Mouse (Mus musculus) lung, postnatal 14 days (tissue): Measurements from ENCODE around the gene Aim2.
A peak's percentile ranks its signal among the peaks of the same experiment; 100 is the strongest.

ENCODE experiments used
- DNase-seq: peaks from one replicate; pipeline ENCODE4 v3.0.0; 2021

Gene Aim2

GRCm38 (mm10) chr1:173349192-173349591, 1.5 kb upstream of the Aim2 start:
- no peak for DNase-seq

DNA sequence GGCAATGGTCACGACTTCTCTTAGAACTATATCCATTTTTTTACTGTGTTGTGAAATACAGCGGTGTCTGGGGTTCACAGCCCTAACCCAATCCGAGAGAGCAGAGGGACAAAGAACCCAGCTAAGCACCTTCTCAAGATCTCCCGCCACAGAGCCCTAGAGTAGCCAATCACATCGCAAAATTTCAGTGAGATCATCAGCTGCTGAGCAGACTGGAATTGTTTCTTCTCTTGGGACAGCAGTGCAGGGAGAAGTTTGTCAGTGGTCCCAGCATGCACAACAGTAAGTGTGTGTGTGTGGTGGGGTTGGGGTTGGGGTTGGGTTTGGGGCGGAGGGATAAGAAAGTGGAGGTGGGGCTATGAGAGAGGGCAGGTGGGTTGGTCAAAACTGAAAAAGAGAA, 733 bp upstream of the Aim2 start:
- peak; percentile 40 for DNase-seq

- DNase-seq, result no peak
Observed at GRCm38 (mm10) chr1:173355107-173355846, 4.6 kb downstream of the Aim2 start.

DNA sequence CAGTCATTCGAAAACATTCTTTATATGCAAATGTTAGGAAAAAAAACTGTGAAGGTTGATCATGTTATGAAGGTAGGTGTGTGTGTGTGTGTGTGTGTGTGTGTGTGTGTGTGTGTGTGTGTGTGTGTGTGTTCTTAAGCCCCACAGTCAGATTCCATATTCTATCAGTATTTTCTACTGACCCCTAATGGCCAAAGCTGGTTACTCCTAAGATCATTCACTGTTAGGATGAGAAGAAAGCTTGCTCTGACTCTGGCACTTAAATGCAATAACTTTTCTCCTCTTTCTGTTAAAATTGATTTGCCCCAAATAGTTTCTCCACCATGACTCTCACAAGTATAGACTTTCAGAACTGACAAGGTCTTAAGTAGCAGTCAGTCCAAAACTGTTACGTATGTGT, 6.0 kb downstream of the Aim2 start:
- DNase-seq, result no peak

DNA sequence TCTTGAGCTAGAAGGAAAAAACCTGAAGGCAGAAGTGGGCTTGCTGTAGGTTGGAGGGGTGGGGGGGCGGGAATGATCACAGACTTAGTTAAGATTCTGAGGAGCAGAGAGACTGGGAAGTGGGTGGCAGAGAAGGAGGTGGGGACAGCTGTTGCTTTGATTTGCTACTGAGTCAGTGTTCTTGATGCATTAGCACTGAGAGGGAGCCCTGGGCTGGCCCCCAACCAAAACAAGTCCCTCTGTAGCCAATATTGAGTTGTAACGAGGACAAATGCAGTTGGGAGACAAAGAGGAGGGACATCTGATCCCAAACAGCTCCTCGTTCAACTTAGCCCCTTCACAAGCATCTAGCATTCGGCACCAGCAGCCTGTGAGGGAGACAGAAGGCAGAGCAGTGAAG, 7.1 kb downstream of the Aim2 start:
- no peak for DNase-seq

DNA sequence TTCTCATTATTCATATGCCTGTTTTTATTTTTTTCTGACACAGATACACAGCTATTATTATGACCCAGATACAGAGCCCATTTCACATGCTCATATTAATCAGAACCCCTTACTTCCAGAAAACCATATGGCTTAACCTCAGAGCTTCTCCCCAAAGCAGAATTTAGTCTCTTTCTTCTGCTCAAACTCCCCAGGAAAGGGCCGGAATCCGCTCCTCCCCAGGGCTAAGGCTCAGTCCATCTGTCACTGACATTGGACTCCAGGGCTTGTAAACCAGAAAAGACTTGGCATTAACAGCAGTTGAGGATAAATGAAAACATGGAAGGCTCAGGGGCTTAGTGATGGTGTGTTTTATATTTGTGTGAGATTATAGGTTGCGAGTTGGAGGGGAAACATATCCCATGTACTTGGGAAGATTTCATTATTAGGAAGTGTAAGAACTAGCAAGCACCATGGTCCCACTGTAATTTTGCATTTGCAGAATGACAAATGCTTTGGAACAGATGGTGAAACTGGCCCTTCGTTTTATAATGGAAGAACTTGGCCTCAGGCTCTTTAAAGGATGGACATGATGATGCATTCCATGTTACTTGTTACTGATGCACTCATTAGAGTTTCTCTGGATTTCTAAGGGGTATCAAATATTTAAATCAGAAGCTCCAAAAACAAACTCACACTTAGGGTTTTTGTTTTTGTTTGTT, 9.1 kb downstream of the Aim2 start:
- DNase-seq, result no peak

- peak; percentile 55 for DNase-seq
Observed at GRCm38 (mm10) chr1:173361651-173362050, 11.0 kb downstream of the Aim2 start.

DNA sequence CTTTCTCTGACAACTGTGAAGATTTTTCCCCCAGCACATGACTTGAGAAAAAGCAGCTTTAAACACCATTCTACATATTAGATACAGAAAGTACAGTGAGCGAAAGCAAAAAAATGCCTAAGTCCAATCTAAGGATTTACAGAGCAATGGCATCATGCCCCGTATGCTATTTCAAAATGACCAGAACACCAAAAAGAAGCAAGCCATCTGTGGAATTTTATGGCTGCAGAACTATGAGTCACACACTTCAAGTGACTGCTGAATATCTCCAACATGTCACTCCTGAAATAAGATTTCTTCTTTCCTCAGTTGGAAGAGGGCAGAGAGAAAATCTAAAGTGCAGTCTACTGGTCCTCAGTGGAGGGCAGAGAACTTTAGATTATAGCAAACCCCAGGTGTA, 12.8 kb downstream of the Aim2 start:
- no peak for DNase-seq

GRCm38 (mm10) chr1:173364125-173364800, 13.6 kb downstream of the Aim2 start:
- DNase-seq, result no peak

GRCm38 (mm10) chr1:173365970-173366409, 15.3 kb downstream of the Aim2 start:
- no peak for DNase-seq

DNA sequence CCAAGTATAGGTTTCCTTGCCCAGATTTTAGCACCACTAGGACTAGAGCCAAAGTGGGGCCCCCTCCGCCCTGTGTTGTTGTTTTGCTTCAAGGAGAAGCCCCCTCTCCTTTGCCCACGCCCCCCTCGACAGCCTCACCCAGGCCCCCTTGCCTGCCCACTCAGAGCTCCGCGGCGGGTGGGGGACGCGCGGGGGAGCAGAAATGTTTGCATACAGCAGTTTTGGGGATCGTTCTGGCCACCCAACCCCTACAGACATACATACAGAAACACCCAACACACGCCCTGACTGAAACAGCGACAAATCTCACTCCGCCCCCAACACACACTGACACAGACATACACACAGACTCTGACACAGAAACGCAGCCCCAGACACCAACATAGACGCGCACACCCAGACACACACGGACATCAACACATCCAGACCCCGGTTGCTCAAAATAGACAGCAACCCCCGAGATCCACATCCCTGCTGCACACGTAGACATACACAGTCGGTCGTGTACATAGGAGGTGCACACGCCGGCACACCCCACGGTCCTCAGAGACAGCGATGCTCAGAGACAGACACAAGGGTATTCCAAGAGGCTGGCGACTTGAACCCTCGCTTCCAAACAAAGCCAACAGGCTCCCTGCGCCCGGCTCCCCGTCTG, 16.1 kb downstream of the Aim2 start:
- no peak for DNase-seq

DNA sequence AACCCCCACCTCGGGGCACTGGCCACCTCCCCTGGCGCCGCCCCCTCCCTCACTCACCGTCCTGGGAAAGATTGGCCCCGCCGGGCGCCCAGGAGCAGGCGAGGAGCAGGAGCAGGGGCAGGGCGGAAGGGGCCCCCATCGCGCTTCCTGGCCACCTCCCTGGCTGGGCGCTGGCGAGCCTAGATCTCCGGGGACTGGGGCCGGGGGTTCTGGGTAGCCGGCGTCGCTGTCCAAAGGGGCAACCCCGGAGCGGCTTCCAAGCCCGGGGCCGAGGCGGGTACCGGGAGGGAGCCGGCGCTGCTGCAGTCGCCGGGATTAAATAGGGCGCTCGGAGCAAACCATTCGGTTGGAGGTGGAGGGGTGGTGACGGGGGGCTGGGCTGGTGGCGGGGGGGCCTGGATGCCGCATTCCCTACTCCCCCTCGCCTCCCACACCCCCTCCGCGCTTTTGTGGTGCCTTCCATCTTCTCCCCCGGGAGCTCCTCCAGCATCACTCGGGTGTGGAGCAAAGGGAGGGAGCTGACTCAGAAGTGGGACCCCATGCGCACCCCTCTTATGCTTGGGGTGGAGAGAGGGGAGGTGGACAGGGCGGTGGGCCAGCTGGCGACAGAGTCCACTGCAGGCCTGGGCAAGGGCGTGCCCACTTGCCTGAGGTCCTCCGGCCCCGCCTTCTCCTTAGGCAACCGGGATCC, 16.8 kb downstream of the Aim2 start, which contains the start of gene Cadm3:
Gene Cadm3 (minus strand): TSS at position 340 of the 691 bp plus-strand sequence.
- no peak for DNase-seq

- no peak for DNase-seq
Observed at GRCm38 (mm10) chr1:173369611-173370010, 18.9 kb downstream of the Aim2 start.

GRCm38 (mm10) chr1:173370456-173370855, 19.8 kb downstream of the Aim2 start:
- no peak for DNase-seq

- no peak for DNase-seq
Observed at GRCm38 (mm10) chr1:173371586-173371985, 20.9 kb downstream of the Aim2 start.

DNA sequence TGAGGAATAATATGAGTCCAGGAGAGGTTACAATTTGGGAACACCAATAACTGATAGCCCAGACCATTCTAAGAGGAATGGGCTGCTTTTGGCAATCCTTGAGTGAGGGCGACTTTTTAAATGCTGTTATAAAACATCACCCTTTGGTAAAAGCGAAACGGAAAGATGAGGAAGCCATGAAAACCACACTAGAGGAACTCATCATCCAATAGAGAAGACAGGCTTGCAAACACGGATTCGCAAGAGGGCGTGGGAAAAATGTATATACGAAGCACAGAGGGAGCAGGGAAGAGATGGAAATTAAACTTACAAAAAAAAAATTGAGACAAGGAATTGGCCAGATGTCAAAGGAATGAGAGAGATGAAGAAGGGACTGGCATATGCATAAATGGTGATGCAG, 23.3 kb downstream of the Aim2 start:
- no peak for DNase-seq

- peak; percentile 31 for DNase-seq
Observed at GRCm38 (mm10) chr1:173377380-173378112, 26.9 kb downstream of the Aim2 start.

GRCm38 (mm10) chr1:173381436-173381835, 30.8 kb downstream of the Aim2 start:
- DNase-seq, result no peak

GRCm38 (mm10) chr1:173389431-173389830, 38.8 kb downstream of the Aim2 start:
- DNase-seq, result no peak

- no peak for DNase-seq
Observed at GRCm38 (mm10) chr1:173389901-173390401, 39.3 kb downstream of the Aim2 start.

DNA sequence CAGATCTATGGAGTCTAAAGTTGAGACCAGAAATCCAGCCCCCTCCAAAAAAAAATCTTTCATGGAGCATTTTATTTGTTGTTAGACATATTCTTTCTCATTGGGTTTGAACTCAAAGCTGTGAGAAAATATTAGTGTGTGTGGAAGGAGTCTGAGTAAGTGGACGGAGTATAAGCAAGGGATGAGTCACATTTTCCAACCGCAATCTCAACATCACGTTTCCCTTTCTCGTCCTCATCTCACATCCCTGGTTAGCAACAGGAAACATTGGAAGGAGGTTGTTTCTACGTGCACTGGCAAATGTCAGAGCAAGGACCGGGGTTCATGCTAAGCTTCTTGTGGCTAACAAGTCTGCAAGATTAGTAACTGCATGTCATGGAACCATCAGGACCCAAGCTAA, 41.1 kb downstream of the Aim2 start:
- no peak for DNase-seq
